1 mouse cellular context compared by ENCODE assay signal in genomic region chr7:80377471-80377870, GRCm38 (mm10).
A peak's percentile ranks its signal among the peaks of the same experiment; 100 is the strongest.
TF ChIP-seq lines count a peak whose summit lies in the region.

No protein-coding gene starts in this region.

TF ChIP-seq in MEL, 35 proteins besides CTCF, POLR2A, EP300 and RAD21:
- 0 out of 2 replicates have a peak, but pooled peaks have one; percentile 43 for TF ChIP-seq ZC3H11A (IDR thresholded peaks at IDR 0.05; ENCODE audit: low read depth, low read length)
- 0 out of 2 replicates have a peak, but pooled peaks have one; percentile 26 for TF ChIP-seq RCOR1 (IDR thresholded peaks at IDR 0.05; ENCODE audit: low read depth, low read length)
- TF ChIP-seq USF2 (IDR thresholded peaks at IDR 0.05; ENCODE audit: borderline replicate concordance in 1 of 2, insufficient read depth in 1 of 2, low read depth in 1 of 2, low read length in 2 of 2) = no peak
- peak; percentile 57 for TF ChIP-seq ELF1 (IDR thresholded peaks at IDR 0.05; ENCODE audit: low read depth, low read length)
- 0 out of 2 replicates have a peak, but pooled peaks have one; percentile 22 for TF ChIP-seq SIN3A (IDR thresholded peaks at IDR 0.05; ENCODE audit: low read length)
- TF ChIP-seq ETS1 (IDR thresholded peaks at IDR 0.05; ENCODE audit: low read depth, low read length) = 0 out of 2 replicates have a peak, but pooled peaks have one; percentile 6
- peak; percentile 78 for TF ChIP-seq SMC3 (IDR thresholded peaks at IDR 0.05; ENCODE audit: low read depth, low read length)
- TF ChIP-seq ZKSCAN1 (IDR thresholded peaks at IDR 0.05; ENCODE audit: low read depth, low read length) = no peak
- TF ChIP-seq POLR2AphosphoS5 (IDR thresholded peaks at IDR 0.05; ENCODE audit: borderline replicate concordance, low read depth, low read length) = no peak
